Mouse (Mus musculus) lung, postnatal 0 days (tissue): ENCODE results near the gene Cemip2. TPM values are rescaled to one million over a fixed set of nuclear protein-coding genes. Genes with fewer than 3 reads are reported as not detected.

ENCODE experiments used
- ATAC-seq: fragments of 200-750 bp; cut with Nextera tagmentation; 2 replicates; pipeline ENCODE4 v1.8.0; 2017; ENCODE audit warnings: moderate library complexity
- DNase-seq: peaks from one replicate; pipeline ENCODE4 v3.0.0-alpha.2; 2016; ENCODE audit warnings: low spot score
- H3K27ac ChIP-seq: fragments of 300-500 bp; sonication (generic); 2 replicates; pipeline ENCODE4 v1.5.1; 2014; ENCODE audit warnings: antibody characterized with exemption, mild to moderate bottlenecking, low read length, mixed read lengths
- H3K27me3 ChIP-seq: fragments of 300-500 bp; sonication (generic); replicated peaks from 2 replicates; pipeline ENCODE4 v1.6.1; 2014; ENCODE audit warnings: low read length, mixed read lengths; ENCODE audit not compliant: insufficient read depth
- H3K36me3 ChIP-seq: fragments of 300-500 bp; sonication (generic); 2 replicates; pipeline ENCODE4 v1.6.1; 2014; ENCODE audit warnings: low read length, mixed read lengths; ENCODE audit not compliant: insufficient read depth
- H3K4me1 ChIP-seq: fragments of 300-500 bp; sonication (generic); 2 replicates; pipeline ENCODE4 v1.6.1; 2014; ENCODE audit warnings: antibody characterized with exemption, low read depth, low read length, mixed read lengths; ENCODE audit not compliant: insufficient read depth
- H3K4me2 ChIP-seq: fragments of 300-500 bp; sonication (generic); replicated peaks from 2 replicates; pipeline ENCODE4 v1.6.1; 2014; ENCODE audit warnings: low read depth, mild to moderate bottlenecking, low read length, moderate library complexity, mixed read lengths
- H3K4me3 ChIP-seq: fragments of 300-500 bp; sonication (generic); 2 replicates; pipeline ENCODE4 v1.5.1; 2014; ENCODE audit warnings: low read depth, low read length
- H3K9ac ChIP-seq: fragments of 300-500 bp; sonication (generic); replicated peaks from 2 replicates; pipeline ENCODE4 v1.6.1; 2014; ENCODE audit warnings: low read depth, mild to moderate bottlenecking
- H3K9me3 ChIP-seq: fragments of 300-500 bp; sonication (generic); 2 replicates; pipeline ENCODE4 v1.6.1; 2016; ENCODE audit warnings: low read length, mixed read lengths
- CTCF ChIP-seq: IDR thresholded peaks from 2 replicates; pipeline ENCODE4 v1.5.1; 2016; ENCODE audit warnings: antibody characterized with exemption, mild to moderate bottlenecking
- EP300 ChIP-seq: IDR thresholded peaks from 2 replicates; pipeline ENCODE4 v1.6.1; 2016; ENCODE audit warnings: antibody characterized with exemption, mild to moderate bottlenecking, control low read depth
- WGBS: fragments of 180-500 bp; shearing (Covaris S2); extraction: QIAGEN DNeasy Blood & Tissue Kit; methylation state at CpG from one replicate; pipeline ENCODE4 v1.1.7; 2014; 5-methylcytosine and 5-hydroxymethylcytosine counted together
- polyA plus RNA-seq: library from polyadenylated mRNA; unstranded; fragments of >200 nt; fragmentation: Nextera tagmentation; extraction: Ambion mirVana; gene quantifications from 2 replicates; pipeline ENCODE4 v1.2.1, GENCODE M21; 2015

The Cemip2 gene
- polyA plus RNA-seq, 1 experiment from 2014 or later = 46.7 TPM

- no peak for TF ChIP-seq CTCF
- TF ChIP-seq EP300 = no peak
- Histone ChIP-seq H3K4me2 (0 out of 2 replicates have a peak overlapping the region, but pooled peaks have one; percentile 27), H3K27me3 (no peaks in the 10 kb centered on the region), H3K9me3 (no peaks in the 10 kb centered on the region), H3K4me1 (peaks cover 8% of the 10 kb centered on the region; the same call in 1 of the 2 replicates), H3K27ac (peak overlapping the region; percentile 69), H3K9ac (no peak overlapping the region), H3K4me3 (no peak overlapping the region), H3K36me3 (no peaks in the 10 kb centered on the region)
- 42% methylated on average over 3 of the region's 3 CpGs for WGBS
- no peak for DNase-seq
- ATAC-seq = no peak
Observed at GRCm38 (mm10) chr19:21883053-21883452, 104.9 kb downstream of the Cemip2 start.

- ATAC-seq (no peak), DNase-seq (no peak)
- Histone ChIP-seq H3K36me3 (no peaks in the 10 kb centered on the region), H3K27ac (no peak overlapping the region), H3K4me2 (no peak overlapping the region), H3K9ac (no peak overlapping the region), H3K4me1 (peaks cover 8% of the 10 kb centered on the region; the same call in 1 of the 2 replicates), H3K27me3 (no peaks in the 10 kb centered on the region), H3K4me3 (no peak overlapping the region), H3K9me3 (no peaks in the 10 kb centered on the region)
- WGBS = 78% methylated on average over 2 of the region's 2 CpGs
- TF ChIP-seq CTCF = no peak
- no peak for TF ChIP-seq EP300
Observed at GRCm38 (mm10) chr19:21883922-21884321, 105.8 kb downstream of the Cemip2 start.

- H3K4me3 ChIP-seq = no peak overlapping the region
- H3K4me1 ChIP-seq = peaks cover 8% of the 10 kb centered on the region; the same call in 1 of the 2 replicates
- no peaks in the 10 kb centered on the region for H3K27me3 ChIP-seq
- H3K9ac ChIP-seq = no peak overlapping the region
- H3K9me3 ChIP-seq = no peaks in the 10 kb centered on the region
- DNase-seq (no peak), ATAC-seq (no peak)
- TF ChIP-seq EP300 = no peak
- TF ChIP-seq CTCF = no peak
- H3K27ac ChIP-seq = no peak overlapping the region
- H3K36me3 ChIP-seq = no peaks in the 10 kb centered on the region
- no peak overlapping the region for H3K4me2 ChIP-seq
- 77% methylated on average over 4 of the region's 4 CpGs for WGBS
Observed at GRCm38 (mm10) chr19:21884385-21884784, 106.2 kb downstream of the Cemip2 start.

- WGBS = 39% methylated on average over 4 of the region's 4 CpGs
- ATAC-seq = peak; percentile 29; the same call in 1 of the 2 replicates
- H3K27ac ChIP-seq = no peak overlapping the region
Observed at GRCm38 (mm10) chr19:21886166-21886657, 108.1 kb downstream of the Cemip2 start.

DNA sequence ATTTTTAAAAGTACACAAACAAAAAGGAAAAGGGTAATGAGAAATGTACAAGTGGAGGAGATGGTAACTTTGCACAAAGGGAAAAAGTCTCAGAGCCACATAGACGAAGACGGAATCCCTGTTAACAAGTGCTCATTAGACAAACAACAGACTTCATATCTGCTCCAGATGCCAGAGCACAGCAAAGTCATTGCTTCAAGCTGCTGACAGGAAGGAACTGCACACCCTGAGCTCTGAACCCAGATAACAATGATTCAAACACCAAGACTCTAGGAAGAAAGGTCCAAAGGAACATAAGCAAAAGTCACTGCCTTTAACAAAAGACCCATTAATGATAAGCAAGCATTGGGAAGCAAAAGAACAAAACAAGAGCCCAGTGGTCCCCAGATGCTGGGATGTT is 112.6 kb downstream of the Cemip2 start:
- Histone ChIP-seq H3K4me2 (no peak overlapping the region), H3K9me3 (no peaks in the 10 kb centered on the region), H3K27ac (0 out of 2 replicates have a peak overlapping the region, but pooled peaks have one; percentile 26), H3K4me1 (no peaks in the 10 kb centered on the region), H3K9ac (no peak overlapping the region), H3K4me3 (no peak overlapping the region), H3K36me3 (no peaks in the 10 kb centered on the region), H3K27me3 (no peaks in the 10 kb centered on the region)
- peak; percentile 80 for ATAC-seq
- peak; percentile 26 for DNase-seq
- 33% methylated on average over 2 of the region's 2 CpGs for WGBS
- TF ChIP-seq CTCF (no peak), EP300 (peak; percentile 67; the same call in 1 of the 2 replicates)

More at GRCm38 (mm10) chr19:21886166-21886657, 108.1 kb downstream of the Cemip2 start:
- Histone ChIP-seq H3K9me3 (no peaks in the 10 kb centered on the region), H3K4me3 (no peak overlapping the region), H3K27me3 (no peaks in the 10 kb centered on the region), H3K36me3 (no peaks in the 10 kb centered on the region), H3K9ac (no peak overlapping the region), H3K4me2 (no peak overlapping the region), H3K4me1 (peaks cover 8% of the 10 kb centered on the region; the same call in 1 of the 2 replicates)
- TF ChIP-seq EP300 = peak; percentile 88
- no peak for TF ChIP-seq CTCF
- peak; percentile 53 for DNase-seq

- WGBS = 98% methylated on average over 3 of the region's 3 CpGs
- ATAC-seq (no peak), DNase-seq (no peak)
- H3K36me3 ChIP-seq = no peaks in the 10 kb centered on the region
- H3K4me2 ChIP-seq = no peak overlapping the region
- H3K4me3 ChIP-seq = no peak overlapping the region
- no peak for TF ChIP-seq CTCF
- TF ChIP-seq EP300 = no peak
- no peak overlapping the region for H3K9ac ChIP-seq
- no peaks in the 10 kb centered on the region for H3K27me3 ChIP-seq
- H3K4me1 ChIP-seq = peaks cover 5% of the 10 kb centered on the region; the same call in 1 of the 2 replicates
- H3K27ac ChIP-seq = no peak overlapping the region
- H3K9me3 ChIP-seq = no peaks in the 10 kb centered on the region
Observed at GRCm38 (mm10) chr19:21894792-21895191, 116.7 kb downstream of the Cemip2 start.
